Mouse (Mus musculus) subcutaneous adipose tissue, adult 2 months (tissue): ENCODE results near the gene Shisal2a. TPM values are rescaled to one million over a fixed set of nuclear protein-coding genes. Genes with fewer than 3 reads are reported as not detected.

Source experiments
- polyA plus RNA-seq: library from polyadenylated mRNA; depleted of rRNA; stranded (reverse); fragments of >200 nt; gene quantifications from 2 replicates; pipeline ENCODE4 v1.2.3, GENCODE M21; 2012; ENCODE audit warnings: low replicate concordance; rRNA removed

Shisal2a gene
- 0.68 TPM in 1 of 2 replicates, not detected in the other for polyA plus RNA-seq

DNA sequence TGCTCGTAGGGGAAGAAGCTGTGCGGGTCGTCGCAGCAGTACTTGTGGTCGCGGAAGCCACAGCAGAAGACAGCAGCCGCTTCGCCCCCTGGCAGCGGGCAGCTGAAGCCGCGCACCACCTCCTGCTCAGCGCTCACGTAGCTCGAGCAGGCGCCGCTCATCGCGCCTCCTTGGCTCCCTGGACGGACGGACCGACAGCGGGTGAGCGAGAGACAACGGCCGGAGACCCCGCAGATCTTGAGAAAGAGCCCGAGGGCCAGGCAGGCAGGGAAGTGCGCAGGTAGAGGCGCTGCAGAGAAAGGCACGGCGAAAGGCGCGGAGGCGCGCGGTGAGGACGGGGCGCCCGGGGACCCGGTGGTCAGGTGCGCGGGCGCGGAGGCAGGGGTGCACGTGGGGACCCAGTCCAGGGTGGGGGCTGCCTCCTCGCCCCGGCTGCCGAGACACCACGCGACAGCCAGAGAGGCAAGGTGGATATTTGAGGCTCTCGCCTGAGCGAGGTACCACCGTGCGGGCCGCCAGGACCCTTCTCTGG, at the start of gene Shisal2a:
Shisal2a (minus strand) TSS at position 167 of the 532 bp plus-strand sequence.

DNA sequence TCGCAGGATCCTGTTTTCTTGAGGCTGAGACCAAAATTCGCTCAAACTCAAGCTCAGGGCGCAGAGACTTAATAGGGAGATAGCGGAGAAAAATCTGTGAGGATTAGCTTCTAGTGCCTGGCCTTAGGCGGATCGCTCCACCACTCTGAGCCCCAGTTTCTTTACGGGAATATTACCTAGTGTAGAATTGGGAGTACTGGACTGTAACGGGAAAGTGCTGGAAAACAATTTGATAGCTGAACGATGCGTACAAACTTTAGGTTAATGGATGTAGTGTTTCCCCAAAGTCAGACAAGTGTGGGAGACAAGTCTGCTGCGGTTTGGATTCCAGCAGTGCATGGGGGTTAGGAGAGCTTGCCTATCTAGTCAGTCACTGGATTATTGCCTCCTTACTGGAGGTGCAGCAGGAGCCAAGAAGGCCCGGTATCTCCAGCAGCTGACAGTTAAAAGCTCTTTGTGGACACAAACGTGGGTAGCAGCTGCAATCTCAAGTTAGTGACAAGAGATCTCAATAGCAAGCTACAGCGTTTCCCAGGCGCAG, 23.8 kb upstream of the Shisal2a start, which contains the start of gene Gpx7:
Gpx7 (minus strand) TSS at position 101 of the 541 bp plus-strand sequence.

DNA sequence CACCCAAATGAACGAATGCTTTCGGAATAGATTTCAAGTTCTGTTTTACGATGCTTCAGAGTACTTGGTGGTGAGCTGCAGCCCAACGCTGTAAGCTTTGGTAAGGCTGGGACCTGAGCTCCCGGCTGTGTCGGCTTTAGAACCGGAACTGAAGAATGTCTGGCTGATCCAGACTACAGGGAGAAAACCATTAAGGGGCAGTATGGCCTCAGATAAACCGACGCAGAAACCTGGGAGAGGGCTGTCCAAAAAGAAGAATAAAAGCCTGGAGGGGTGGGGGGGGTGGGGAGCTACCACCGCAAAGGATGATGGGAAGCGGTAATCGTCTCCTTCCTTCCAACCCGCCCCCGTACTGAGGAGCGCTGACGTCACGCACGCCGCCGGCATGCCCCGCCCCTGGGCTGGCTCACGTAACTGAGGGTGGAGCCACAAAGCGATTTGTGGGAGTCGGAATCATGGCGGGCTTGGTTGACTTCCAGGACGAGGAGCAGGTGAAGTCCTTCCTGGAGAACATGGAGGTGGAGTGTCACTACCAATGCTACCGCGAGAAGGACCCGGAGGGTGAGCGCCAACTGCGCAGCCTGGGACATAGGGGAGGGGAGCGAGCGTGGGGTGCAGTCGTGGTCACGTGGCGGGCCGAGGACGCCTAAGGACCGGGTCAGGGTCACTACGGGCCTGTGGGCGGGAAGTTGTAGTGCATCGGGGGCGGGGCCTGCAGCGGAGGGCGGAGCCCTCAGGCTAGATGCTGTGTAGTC, 55.2 kb downstream of the Shisal2a start, which contains the start of gene Coa7:
Coa7 (plus strand) TSS at position 411 of the 755 bp plus-strand sequence.

Other genes starting within 250 kb of the Shisal2a start
- 320 and 765 TPM in 2 replicates for gene Scp2, start 238.4 kb downstream of the Shisal2a start, polyA plus RNA-seq
- 82.3 and 97.5 TPM in 2 replicates for gene Echdc2, start 217.9 kb downstream of the Shisal2a start, polyA plus RNA-seq
- 2.3 and 2.8 TPM in 2 replicates for gene Zyg11a, start 165.3 kb downstream of the Shisal2a start, polyA plus RNA-seq
- 10.3 and 14.1 TPM in 2 replicates for gene Zyg11b, start 82.3 kb downstream of the Shisal2a start, polyA plus RNA-seq
- gene Coa7, start 55.2 kb downstream of the Shisal2a start, polyA plus RNA-seq = 10.5 and 14.3 TPM in 2 replicates
- gene Gpx7, start 23.6 kb upstream of the Shisal2a start, polyA plus RNA-seq = 44.6 and 53.7 TPM in 2 replicates
- gene Tut4, start 76.1 kb upstream of the Shisal2a start, polyA plus RNA-seq = 23.6 and 41.3 TPM in 2 replicates
- gene Prpf38a, start 196.0 kb upstream of the Shisal2a start, polyA plus RNA-seq = 5.3 and 8.6 TPM in 2 replicates
- gene Orc1, start 196.1 kb upstream of the Shisal2a start, polyA plus RNA-seq = 0.24 and 1.8 TPM in 2 replicates
- gene Cc2d1b, start 236.6 kb upstream of the Shisal2a start, polyA plus RNA-seq = 31.0 and 51.6 TPM in 2 replicates